Mouse (Mus musculus) thymus, adult 2 months (tissue): Measurements from ENCODE around the gene Adamts18. TPM values are rescaled to one million over a fixed set of nuclear protein-coding genes. Genes with fewer than 3 reads are reported as not detected.

Experiments used
- DNase-seq: peaks from one replicate; pipeline ENCODE4 v3.0.0; 2021
- H3K27ac ChIP-seq: fragments of 200-500 bp; 2 replicates; pipeline ENCODE4 v1.5.1; 2012; ENCODE audit warnings: low read length, control low read depth; ENCODE audit not compliant: control insufficient read depth, insufficient read depth
- H3K27me3 ChIP-seq: fragments of 200-500 bp; 2 replicates; pipeline ENCODE4 v1.6.1; 2012; ENCODE audit warnings: mild to moderate bottlenecking, low read length, moderate library complexity, mixed read lengths; ENCODE audit not compliant: control insufficient read depth, insufficient read depth
- H3K36me3 ChIP-seq: fragments of 200-500 bp; 2 replicates; pipeline ENCODE4 v1.6.1; 2012; ENCODE audit warnings: mild to moderate bottlenecking, low read length, moderate library complexity; ENCODE audit not compliant: control insufficient read depth, insufficient read depth
- H3K4me1 ChIP-seq: fragments of 200-500 bp; replicated peaks from 2 replicates; pipeline ENCODE4 v1.6.1; 2012; ENCODE audit warnings: low read length; ENCODE audit not compliant: control insufficient read depth, insufficient read depth
- H3K4me3 ChIP-seq: fragments of 200-500 bp; 2 replicates; pipeline ENCODE4 v1.5.1; 2012; ENCODE audit warnings: mild to moderate bottlenecking, low read length, control low read depth, moderate library complexity; ENCODE audit not compliant: control insufficient read depth, insufficient read depth
- CTCF ChIP-seq: fragments of 200-500 bp; IDR thresholded peaks from 2 replicates; pipeline ENCODE4 v1.5.1; 2012; ENCODE audit warnings: mild to moderate bottlenecking, control low read depth, low read length, moderate library complexity, borderline replicate concordance; ENCODE audit not compliant: control insufficient read depth, poor library complexity, insufficient read depth; ENCODE audit errors: extremely low read depth
- POLR2A ChIP-seq: fragments of 200-500 bp; IDR thresholded peaks from 2 replicates; pipeline ENCODE4 v1.6.1; 2012; ENCODE audit warnings: mild to moderate bottlenecking, low read length, control low read depth, moderate library complexity; ENCODE audit not compliant: control insufficient read depth, poor library complexity, insufficient read depth; ENCODE audit errors: extremely low read depth
- WGBS: fragments of 180-500 bp; shearing (Covaris S2); methylation state at CpG from one replicate; pipeline ENCODE4 v1.1.7; 2018; 5-methylcytosine and 5-hydroxymethylcytosine counted together
- polyA plus RNA-seq: library from polyadenylated mRNA; depleted of rRNA; stranded (reverse); fragments of >200 nt; gene quantifications from 2 replicates; pipeline ENCODE4 v1.2.3, GENCODE M21; 2012

The Adamts18 gene
- polyA plus RNA-seq, 1 experiment, result 0.74 TPM

DNA sequence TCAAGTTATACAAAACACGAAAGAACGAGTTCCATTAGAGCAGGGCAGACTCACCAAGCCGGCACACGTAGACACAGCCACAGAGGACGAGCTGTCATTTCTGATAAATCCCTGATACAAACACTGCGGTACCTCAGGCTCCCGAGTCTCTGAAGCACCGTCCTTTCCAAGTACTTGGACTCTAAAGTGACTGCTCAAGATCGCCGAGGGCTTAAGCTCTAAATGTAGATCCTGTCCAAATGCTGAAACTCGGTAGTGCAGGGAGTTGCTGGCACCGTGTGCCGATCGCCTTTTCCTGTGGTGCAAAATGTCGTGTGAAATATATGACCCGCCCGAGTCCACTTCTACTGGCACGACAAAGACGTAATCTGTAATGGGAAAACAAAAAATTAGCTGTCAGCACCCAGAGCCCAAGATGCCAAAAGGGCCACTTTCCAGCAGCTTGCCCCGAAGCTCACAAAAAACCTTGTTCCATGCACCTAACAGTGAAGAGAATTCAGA is 3.7 kb downstream of the Adamts18 start:
- no peaks in the 10 kb centered on the region for H3K27me3 ChIP-seq
- no peak for DNase-seq
- no peaks in the 10 kb centered on the region for H3K4me1 ChIP-seq
- WGBS, result 73% methylated on average over 20 of the region's 20 CpGs
- H3K4me3 ChIP-seq, result no peak overlapping the region
- TF ChIP-seq CTCF (no peak), POLR2A (no peak)
- no peak overlapping the region for H3K27ac ChIP-seq
- H3K36me3 ChIP-seq, result no peaks in the 10 kb centered on the region

DNA sequence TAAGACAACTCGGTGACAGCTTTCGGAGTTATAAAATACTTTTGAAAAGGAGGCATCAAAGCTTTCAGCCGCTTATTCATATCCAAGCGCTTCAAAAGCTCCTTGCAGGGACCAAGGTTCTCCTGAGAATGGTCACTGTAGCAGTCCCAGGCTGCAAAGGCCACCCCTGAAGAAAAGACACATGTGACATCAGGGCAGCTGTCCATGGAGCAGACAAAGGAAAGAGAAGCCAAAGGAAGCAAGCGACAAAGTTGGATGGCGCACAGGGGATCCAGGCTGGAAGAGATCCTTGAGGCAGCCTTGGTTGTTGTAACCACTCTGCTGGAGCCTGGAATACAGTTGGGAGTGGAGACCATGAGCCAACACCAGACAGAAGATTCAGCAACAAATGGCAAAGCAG is 10.3 kb downstream of the Adamts18 start:
- no peaks in the 10 kb centered on the region for H3K36me3 ChIP-seq
- no peaks in the 10 kb centered on the region for H3K4me1 ChIP-seq
- H3K27ac ChIP-seq, result no peak overlapping the region
- H3K27me3 ChIP-seq, result no peaks in the 10 kb centered on the region
- H3K4me3 ChIP-seq, result no peak overlapping the region
- TF ChIP-seq CTCF (no peak), POLR2A (no peak)
- no peak for DNase-seq
- WGBS, result 93% methylated on average over 6 of the region's 6 CpGs

DNA sequence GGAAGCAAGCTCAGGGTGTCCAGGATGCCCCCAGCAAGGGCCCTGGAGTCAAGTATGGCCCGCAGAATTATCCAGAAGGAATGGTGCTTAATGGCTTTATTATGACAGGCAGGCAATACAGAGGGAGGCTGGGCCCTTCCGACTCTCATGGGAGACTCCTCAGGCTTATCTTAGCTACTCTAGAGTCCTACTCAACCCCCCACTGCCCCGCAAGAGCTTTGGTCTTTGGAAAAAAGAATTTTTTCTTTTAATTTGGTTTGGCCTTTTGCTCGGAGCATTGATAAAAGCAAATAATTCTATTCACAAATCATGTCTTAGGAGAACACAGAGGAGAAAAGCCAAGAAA is 11.0 kb downstream of the Adamts18 start:
- WGBS, result 82% methylated on average over 4 of the region's 4 CpGs
- TF ChIP-seq CTCF (no peak), POLR2A (no peak)
- no peaks in the 10 kb centered on the region for H3K36me3 ChIP-seq

DNA sequence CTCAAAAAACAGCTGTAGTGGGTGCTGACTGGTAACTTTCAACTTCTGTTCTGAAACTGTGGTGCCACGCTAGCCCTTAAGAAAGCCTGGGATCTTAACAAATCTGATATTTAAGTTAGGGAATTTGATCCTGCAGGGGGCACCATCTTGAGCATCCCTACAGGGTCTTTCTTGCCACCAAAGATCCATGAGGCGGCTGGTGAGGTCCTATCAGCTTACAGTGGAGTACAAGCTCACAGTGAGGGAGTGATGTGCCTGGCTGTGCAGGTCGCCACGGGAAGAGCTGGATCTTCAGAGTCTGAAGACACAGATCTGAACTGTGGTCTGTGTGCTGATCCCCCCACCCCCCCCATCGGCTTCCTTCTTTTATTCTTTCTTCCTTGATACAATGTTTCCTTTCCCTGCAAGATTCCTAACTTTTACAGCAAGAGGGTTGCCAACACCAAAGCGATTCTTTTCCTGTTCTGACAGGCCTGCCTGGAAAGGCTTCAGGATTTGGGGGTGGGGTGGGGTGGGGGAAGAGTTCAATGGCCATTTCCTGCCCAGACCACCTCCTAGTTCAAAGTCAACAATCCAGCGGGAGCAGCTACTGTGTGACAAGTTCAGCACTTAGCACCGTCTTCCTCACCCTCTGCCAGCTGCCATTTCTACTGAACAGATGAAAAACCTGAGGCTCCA is 11.5 kb downstream of the Adamts18 start:
- 52% methylated on average over 8 of the region's 8 CpGs for WGBS
- no peak for TF ChIP-seq CTCF
- TF ChIP-seq POLR2A, result no peak
- Histone ChIP-seq H3K27me3 (no peaks in the 10 kb centered on the region), H3K4me3 (no peak overlapping the region), H3K36me3 (no peaks in the 10 kb centered on the region), H3K27ac (no peak overlapping the region), H3K4me1 (no peaks in the 10 kb centered on the region)
- no peak for DNase-seq

More for the DNA sequence above, 11.0 kb downstream of the Adamts18 start:
- Histone ChIP-seq H3K4me3 (no peak overlapping the region), H3K4me1 (no peaks in the 10 kb centered on the region), H3K27ac (no peak overlapping the region), H3K27me3 (no peaks in the 10 kb centered on the region)
- DNase-seq, result no peak

DNA sequence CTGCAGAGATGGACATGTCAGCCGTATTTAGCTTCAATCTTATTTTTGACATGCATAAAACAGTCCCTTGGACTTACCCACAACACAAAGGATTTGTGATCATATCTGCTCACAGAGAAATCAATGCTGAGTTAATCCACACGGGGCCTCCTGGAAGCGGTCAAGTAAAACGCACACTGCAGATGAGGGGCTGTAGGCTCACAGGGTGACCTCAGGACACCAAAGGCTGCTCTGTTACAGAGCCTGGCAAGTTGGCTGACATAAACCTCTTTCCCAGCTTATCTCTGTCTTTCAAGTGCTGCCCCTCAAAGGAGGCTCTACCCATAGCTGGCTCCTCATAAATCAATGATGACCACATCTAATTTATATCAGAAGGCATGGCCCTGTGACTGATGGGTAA is 14.9 kb downstream of the Adamts18 start:
- 78% methylated on average over 4 of the region's 4 CpGs for WGBS
- no peak overlapping the region for H3K4me3 ChIP-seq
- H3K27ac ChIP-seq, result no peak overlapping the region
- no peaks in the 10 kb centered on the region for H3K4me1 ChIP-seq
- no peak for TF ChIP-seq CTCF
- no peak for TF ChIP-seq POLR2A
- H3K36me3 ChIP-seq, result no peaks in the 10 kb centered on the region
- no peaks in the 10 kb centered on the region for H3K27me3 ChIP-seq
- DNase-seq, result no peak

DNA sequence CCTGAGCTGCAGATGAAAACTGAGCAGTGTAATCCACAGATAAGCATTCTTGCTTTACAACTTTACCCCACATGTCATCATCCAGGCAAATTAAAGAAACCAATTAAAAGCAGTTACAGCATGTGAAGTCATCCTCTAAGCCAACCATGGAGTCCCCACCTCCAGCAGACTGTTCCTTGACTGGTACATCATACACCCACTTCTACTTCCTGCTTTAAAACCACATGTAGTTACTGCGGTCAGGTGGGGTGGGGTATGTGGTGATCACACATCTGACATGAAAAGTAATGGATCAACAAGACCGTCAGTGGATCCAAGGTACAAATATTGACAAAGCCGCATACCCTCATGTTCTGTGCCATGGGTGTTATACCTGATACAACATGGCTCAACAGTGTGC is 21.3 kb downstream of the Adamts18 start:
- Histone ChIP-seq H3K27me3 (no peaks in the 10 kb centered on the region), H3K27ac (no peak overlapping the region), H3K36me3 (no peaks in the 10 kb centered on the region), H3K4me1 (no peaks in the 10 kb centered on the region), H3K4me3 (no peak overlapping the region)
- TF ChIP-seq POLR2A, result no peak
- TF ChIP-seq CTCF, result no peak
- WGBS, result 35% methylated on average over 3 of the region's 3 CpGs
- DNase-seq, result no peak

DNA sequence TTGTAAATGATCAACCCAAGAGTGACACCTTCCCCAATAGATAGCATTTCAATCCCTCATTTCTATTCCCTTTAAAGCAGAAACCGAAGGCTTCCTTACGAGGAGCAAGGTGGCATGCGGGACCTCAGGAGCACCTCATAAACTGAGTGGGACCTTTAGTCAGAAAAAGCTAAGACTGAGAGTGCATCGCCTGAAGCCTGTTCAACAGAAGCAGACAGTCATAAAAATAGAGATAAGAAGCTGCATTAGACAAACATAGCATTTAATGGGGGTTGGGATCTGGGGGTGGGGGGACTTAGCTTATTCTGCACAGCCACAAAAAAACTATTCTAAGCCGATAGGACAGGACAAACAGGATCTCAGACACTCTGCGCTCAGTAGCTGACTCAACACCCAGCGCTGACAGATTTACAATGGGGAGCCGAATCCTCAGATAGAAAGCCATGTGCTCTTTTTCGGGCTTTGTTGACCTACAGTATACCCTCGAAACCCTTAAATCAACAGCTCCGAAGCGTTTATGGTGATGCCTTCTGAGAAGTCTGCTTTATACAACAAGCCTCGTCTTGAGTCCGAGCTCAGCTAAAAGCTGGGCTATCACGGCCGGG is 27.5 kb downstream of the Adamts18 start:
- 73% methylated on average over 16 of the region's 16 CpGs for WGBS
- H3K4me1 ChIP-seq, result no peaks in the 10 kb centered on the region
- no peaks in the 10 kb centered on the region for H3K27me3 ChIP-seq
- DNase-seq, result no peak
- H3K27ac ChIP-seq, result no peak overlapping the region
- TF ChIP-seq CTCF (no peak), POLR2A (no peak)
- H3K4me3 ChIP-seq, result no peak overlapping the region
- H3K36me3 ChIP-seq, result no peaks in the 10 kb centered on the region
